Mouse (Mus musculus): ENCODE measurements around the gene Rpl19. TPM values are rescaled to one million over a fixed set of nuclear protein-coding genes. Genes with fewer than 3 reads are reported as not detected.
A peak's percentile ranks its signal among the peaks of the same experiment; 100 is the strongest.

The Rpl19 gene
- polyA plus RNA-seq, 1 experiment from 2014 or later: 767 TPM

DNA sequence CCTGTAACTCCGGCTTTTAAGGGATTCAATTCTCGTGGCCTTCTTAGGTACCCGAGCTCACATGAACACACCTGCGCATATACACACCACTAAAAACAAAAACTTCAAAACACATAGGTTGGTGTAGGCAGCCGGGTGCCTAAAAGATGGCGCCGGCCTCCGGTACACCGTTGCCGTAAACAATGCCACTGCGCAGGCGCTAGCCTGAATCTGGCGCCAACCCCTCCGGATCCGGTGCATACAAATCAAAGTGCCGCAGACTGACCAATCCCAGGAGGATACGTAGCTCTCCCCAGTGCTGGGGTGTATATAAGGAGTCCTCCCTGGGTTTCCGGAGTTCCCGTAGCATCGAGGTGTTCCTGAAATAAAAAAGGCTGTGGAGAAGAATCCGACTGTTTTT is 40.7 kb downstream of the Rpl19 start:
- WGBS: 93% methylated on average over 21 of the region's 21 CpGs
- 0 out of 4 replicates have a peak, but pooled peaks cover 0 to under 1% of the 10 kb centered on the region in 2 experiments for H3K4me1 ChIP-seq (ENCODE audit: control insufficient read depth in 2 of 2, insufficient read depth in 2 of 2, low read length in 2 of 2)
- ATAC-seq (ENCODE audit: insufficient number of reproducible peaks, insufficient read depth, low FRiP score, low read depth): no peak

GRCm38 (mm10) chr11:98073442-98073841 is 46.9 kb downstream of the Rpl19 start:
- Histone ChIP-seq H3K4me2 (ENCODE audit: low read length) (no peak overlapping the region), H3K27me3 (ENCODE audit: control insufficient read depth, insufficient read depth, low read length) (no peaks in the 10 kb centered on the region), H3K9ac (ENCODE audit: low read length) (no peak overlapping the region), H3K36me3 (ENCODE audit: control insufficient read depth, insufficient read depth, low read length) (no peaks in the 10 kb centered on the region), H3K4me1 (ENCODE audit: control insufficient read depth in 2 of 2, insufficient read depth in 2 of 2, low read length in 2 of 2) (peaks cover 15 to 26% of the 10 kb centered on the region in 2 experiments), H3K9me3 (ENCODE audit: control insufficient read depth, low read length) (0 out of 2 replicates have a peak, but pooled peaks cover 5% of the 10 kb centered on the region), H3K4me3 (ENCODE audit: control insufficient read depth in 1 of 2, insufficient read depth in 1 of 2, low read depth in 1 of 2, low read length in 2 of 2) (no peak overlapping the region), H3K27ac (replicated peaks in 1 of 2; ENCODE audit: control insufficient read depth in 1 of 2, insufficient read depth in 1 of 2, low read depth in 2 of 2, low read length in 2 of 2) (no peak overlapping the region)
- no peak for ATAC-seq (ENCODE audit: insufficient number of reproducible peaks, insufficient read depth, low FRiP score, low read depth)
- 75% methylated on average over 4 of the region's 4 CpGs for WGBS

More for the DNA sequence above, 40.7 kb downstream of the Rpl19 start:
- Histone ChIP-seq H3K9ac (ENCODE audit: low read length) (no peak overlapping the region), H3K36me3 (ENCODE audit: control insufficient read depth, insufficient read depth, low read length) (no peaks in the 10 kb centered on the region), H3K9me3 (ENCODE audit: control insufficient read depth, low read length) (0 out of 2 replicates have a peak, but pooled peaks cover 8% of the 10 kb centered on the region), H3K4me3 (ENCODE audit: control insufficient read depth in 1 of 2, insufficient read depth in 1 of 2, low read depth in 1 of 2, low read length in 2 of 2) (no peak overlapping the region), H3K4me2 (ENCODE audit: low read length) (no peak overlapping the region), H3K27me3 (ENCODE audit: control insufficient read depth, insufficient read depth, low read length) (no peaks in the 10 kb centered on the region), H3K27ac (replicated peaks in 1 of 2; ENCODE audit: control insufficient read depth in 1 of 2, insufficient read depth in 1 of 2, low read depth in 2 of 2, low read length in 2 of 2) (no peak overlapping the region)

DNA sequence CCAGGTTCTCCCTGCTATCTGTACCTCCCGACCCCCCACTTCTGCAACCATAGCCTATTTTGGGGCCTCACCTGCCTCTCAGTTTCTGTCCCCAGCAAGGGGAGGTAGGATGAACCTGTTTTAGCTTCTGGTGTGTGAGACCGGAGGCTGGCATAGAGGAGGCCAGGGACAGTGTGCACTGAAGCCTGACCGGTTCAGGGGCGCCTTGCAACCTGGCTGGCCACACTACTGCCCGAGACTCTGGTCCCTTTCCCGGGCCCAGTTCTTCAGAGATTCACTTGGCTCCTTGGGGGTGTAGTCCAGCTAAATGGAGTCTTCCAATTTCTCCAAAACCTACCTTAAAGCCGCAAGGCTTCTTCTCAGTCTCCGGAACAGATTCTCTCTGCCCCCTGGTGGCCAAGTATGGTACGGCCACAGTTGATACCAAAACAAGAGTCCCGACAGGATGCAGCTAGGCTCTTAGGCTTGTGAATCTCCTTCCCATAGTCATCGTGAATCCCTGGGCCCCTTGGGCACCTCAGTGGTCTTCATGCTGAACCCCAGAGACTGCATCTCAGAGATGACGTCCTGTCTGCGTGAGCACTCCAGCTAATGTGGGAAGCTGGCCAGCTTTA is 48.8 kb downstream of the Rpl19 start:
- Histone ChIP-seq H3K4me3 (ENCODE audit: control insufficient read depth in 1 of 2, insufficient read depth in 1 of 2, low read depth in 1 of 2, low read length in 2 of 2) (no peak overlapping the region; a peak in 2 of 4 replicates), H3K27ac (replicated peaks in 1 of 2; ENCODE audit: control insufficient read depth in 1 of 2, insufficient read depth in 1 of 2, low read depth in 2 of 2, low read length in 2 of 2) (peak overlapping the region; percentile 77 to 80), H3K9me3 (ENCODE audit: control insufficient read depth, low read length) (0 out of 2 replicates have a peak, but pooled peaks cover 5% of the 10 kb centered on the region), H3K9ac (ENCODE audit: low read length) (peak overlapping the region; percentile 51), H3K4me1 (ENCODE audit: control insufficient read depth in 2 of 2, insufficient read depth in 2 of 2, low read length in 2 of 2) (peaks cover 15 to 26% of the 10 kb centered on the region in 2 experiments), H3K27me3 (ENCODE audit: control insufficient read depth, insufficient read depth, low read length) (no peaks in the 10 kb centered on the region), H3K36me3 (ENCODE audit: control insufficient read depth, insufficient read depth, low read length) (no peaks in the 10 kb centered on the region), H3K4me2 (ENCODE audit: low read length) (peak overlapping the region; percentile 56)
- 22% methylated on average over 13 of the region's 13 CpGs for WGBS
- peak; percentile 59; the same call in 1 of the 2 replicates for ATAC-seq (ENCODE audit: insufficient number of reproducible peaks, insufficient read depth, low FRiP score, low read depth)

- H3K9ac ChIP-seq (ENCODE audit: low read length): no peak overlapping the region
- no peak for ATAC-seq (ENCODE audit: insufficient number of reproducible peaks, insufficient read depth, low FRiP score, low read depth)
Measured at GRCm38 (mm10) chr11:98077086-98077485, 50.6 kb downstream of the Rpl19 start.

More at GRCm38 (mm10) chr11:98077086-98077485, 50.6 kb downstream of the Rpl19 start:
- H3K9me3 ChIP-seq (ENCODE audit: control insufficient read depth, low read length): 0 out of 2 replicates have a peak, but pooled peaks cover 3% of the 10 kb centered on the region
- H3K36me3 ChIP-seq (ENCODE audit: control insufficient read depth, insufficient read depth, low read length): 0 out of 2 replicates have a peak, but pooled peaks cover 3% of the 10 kb centered on the region
- H3K4me1 ChIP-seq (ENCODE audit: control insufficient read depth in 2 of 2, insufficient read depth in 2 of 2, low read length in 2 of 2): peaks cover 15 to 26% of the 10 kb centered on the region in 2 experiments
- no peaks in the 10 kb centered on the region for H3K27me3 ChIP-seq (ENCODE audit: control insufficient read depth, insufficient read depth, low read length)
- no peak overlapping the region for H3K4me2 ChIP-seq (ENCODE audit: low read length)
- WGBS: 40% methylated on average over 8 of the region's 8 CpGs
- H3K4me3 ChIP-seq (ENCODE audit: control insufficient read depth in 1 of 2, insufficient read depth in 1 of 2, low read depth in 1 of 2, low read length in 2 of 2): no peak overlapping the region
- no peak overlapping the region for H3K27ac ChIP-seq (replicated peaks in 1 of 2; ENCODE audit: control insufficient read depth in 1 of 2, insufficient read depth in 1 of 2, low read depth in 2 of 2, low read length in 2 of 2)

Small RNAs within 50 kb of the gene (microRNA-seq; reads per million reads assigned to microRNA genes)
- not detected for gene Gm27597

Other genes with a start within 250 kb of the Rpl19 start
- gene Rpl23, start 244.3 kb upstream of the Rpl19 start, polyA plus RNA-seq (2014; fragmentation: Nextera tagmentation; extraction: Ambion mirVana): 499 and 536 TPM in 2 replicates
- gene Lasp1, start 227.7 kb upstream of the Rpl19 start, polyA plus RNA-seq (2014; fragmentation: Nextera tagmentation; extraction: Ambion mirVana): 26.5 and 28.1 TPM in 2 replicates
- 4.2 and 5.5 TPM in 2 replicates for gene B230217C12Rik, start 185.9 kb upstream of the Rpl19 start, polyA plus RNA-seq (2014; fragmentation: Nextera tagmentation; extraction: Ambion mirVana)
- 1.2 and 1.5 TPM in 2 replicates for gene Fbxo47, start 142.6 kb upstream of the Rpl19 start, polyA plus RNA-seq (2014; fragmentation: Nextera tagmentation; extraction: Ambion mirVana)
- 0.43 and 0.66 TPM in 2 replicates for gene Plxdc1, start 40.3 kb upstream of the Rpl19 start, polyA plus RNA-seq (2014; fragmentation: Nextera tagmentation; extraction: Ambion mirVana)
- 3.2 and 4.0 TPM in 2 replicates for gene Arl5c, start 30.5 kb upstream of the Rpl19 start, polyA plus RNA-seq (2014; fragmentation: Nextera tagmentation; extraction: Ambion mirVana)
- 7.1 and 7.9 TPM in 2 replicates for gene Cacnb1, start 3.7 kb upstream of the Rpl19 start, polyA plus RNA-seq (2014; fragmentation: Nextera tagmentation; extraction: Ambion mirVana)
- gene Stac2, start 26.8 kb downstream of the Rpl19 start, polyA plus RNA-seq (2014; fragmentation: Nextera tagmentation; extraction: Ambion mirVana): 0.59 and 0.78 TPM in 2 replicates
- gene Fbxl20, start 123.7 kb downstream of the Rpl19 start, polyA plus RNA-seq (2014; fragmentation: Nextera tagmentation; extraction: Ambion mirVana): 14.9 and 17.7 TPM in 2 replicates
- gene Med1, start 166.6 kb downstream of the Rpl19 start, polyA plus RNA-seq (2014; fragmentation: Nextera tagmentation; extraction: Ambion mirVana): 40.2 TPM in 2 replicates
- 9.8 and 9.9 TPM in 2 replicates for gene Cdk12, start 176.3 kb downstream of the Rpl19 start, polyA plus RNA-seq (2014; fragmentation: Nextera tagmentation; extraction: Ambion mirVana)